Mouse (Mus musculus): Measurements from ENCODE around the gene Alk. TPM values are rescaled to one million over a fixed set of nuclear protein-coding genes. Genes with fewer than 3 reads are reported as not detected.
"Not testable (repeated sequence)": the region's sequence is repeated elsewhere in the genome, so short reads cannot be mapped to it uniquely, and the experiment has no call there.

The Alk gene
- total RNA-seq, 2 experiments from 2014 or later, result not detected

GRCm38 (mm10) chr17:72535304-72535703 is 69.1 kb downstream of the Alk start:
- DNase-seq, result no peak
- intact Hi-C loops (cut with DNase I), result no loop called here

DNA sequence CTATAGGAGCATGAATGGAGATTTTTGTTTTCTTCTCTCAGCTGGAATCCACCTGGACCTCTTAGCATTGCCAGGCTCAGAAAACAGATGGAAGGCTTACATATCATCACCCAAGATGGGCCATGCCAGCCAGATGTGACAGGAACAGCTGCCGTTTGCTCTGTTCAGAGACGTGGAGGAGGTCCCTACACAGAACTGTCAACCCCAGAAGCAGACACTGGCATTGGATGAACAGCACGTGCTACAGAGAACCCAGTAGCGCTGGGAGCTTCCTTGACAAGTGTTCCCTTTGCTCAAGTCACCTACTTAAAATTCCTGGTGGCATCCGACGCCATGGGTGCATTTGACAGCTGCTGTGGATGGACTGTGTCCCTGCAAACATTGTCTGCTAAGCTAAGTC is 72.2 kb downstream of the Alk start:
- intact Hi-C loops (cut with DNase I), result no loop called here
- no peak for DNase-seq

DNA sequence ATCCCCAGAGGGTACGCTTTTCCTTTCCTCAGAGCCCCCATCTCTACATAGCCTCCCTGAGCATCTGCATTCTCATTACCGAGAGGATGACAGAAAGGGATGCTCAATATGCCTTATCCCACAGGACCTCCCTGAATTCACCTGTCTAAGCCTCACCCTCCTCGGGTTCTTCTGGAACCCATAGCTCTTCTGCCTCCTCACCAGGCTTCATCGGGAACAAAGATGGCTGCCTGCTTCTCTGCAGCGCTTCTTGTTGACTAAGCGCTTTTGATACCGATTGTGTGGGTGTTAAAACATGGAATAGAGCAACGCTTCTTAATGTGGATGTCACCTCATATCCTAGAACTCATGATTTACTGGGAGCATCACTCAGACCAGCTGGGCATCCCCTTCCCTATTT is 75.9 kb downstream of the Alk start:
- intact Hi-C loops (cut with DNase I), result loop anchor here (10.0 kb wide), 1 partner anchor 284 kb away; no protein-coding TSS in a partner anchor
- no peak for DNase-seq

GRCm38 (mm10) chr17:72527481-72527880 is 76.9 kb downstream of the Alk start:
- intact Hi-C loops (cut with DNase I), result loop anchor here (10.0 kb wide), 1 partner anchor 283 kb away; no protein-coding TSS in a partner anchor
- DNase-seq, result no peak

- DNase-seq, result no peak
- intact Hi-C loops (cut with DNase I), result loop anchor here (10.0 kb wide), 1 partner anchor 282 kb away; no protein-coding TSS in a partner anchor
Measured at GRCm38 (mm10) chr17:72526356-72526755, 78.1 kb downstream of the Alk start.

GRCm38 (mm10) chr17:72524839-72525238 is 79.6 kb downstream of the Alk start:
- DNase-seq, result no peak
- intact Hi-C loops (cut with DNase I), result loop anchor here (10.0 kb wide), 1 partner anchor 280 kb away; no protein-coding TSS in a partner anchor

- DNase-seq, result no peak
- intact Hi-C loops (cut with DNase I), result loop anchor here (1.0 to 10.0 kb wide), 2 partner anchors 204 to 278 kb away; no protein-coding TSS in a partner anchor
Measured at GRCm38 (mm10) chr17:72523006-72523405, 81.4 kb downstream of the Alk start.

- intact Hi-C loops (cut with DNase I), result loop anchor here (10.0 kb wide), 1 partner anchor 278 kb away; no protein-coding TSS in a partner anchor
- DNase-seq, result peak; percentile 48 to 61
Measured at GRCm38 (mm10) chr17:72522381-72522780, 82.0 kb downstream of the Alk start.

DNA sequence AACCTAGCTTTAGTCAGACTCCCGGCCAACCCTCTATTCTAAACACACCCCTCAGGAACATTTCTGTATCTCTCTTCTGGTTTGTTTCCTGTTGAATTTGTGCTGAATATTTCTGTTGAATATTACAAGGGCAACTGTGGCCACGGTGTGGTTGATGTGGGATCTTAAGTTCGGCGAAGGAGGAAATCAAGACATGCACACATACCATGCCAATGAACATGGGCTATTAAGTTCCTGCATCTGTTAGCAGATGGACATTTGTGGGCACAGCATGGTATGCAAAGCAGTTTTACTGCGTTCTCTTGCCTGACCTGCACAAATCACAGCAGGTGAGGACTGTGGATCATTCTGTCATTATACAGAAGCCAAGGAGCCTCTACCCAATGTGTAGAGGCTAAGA is 83.1 kb downstream of the Alk start:
- DNase-seq, result no peak
- intact Hi-C loops (cut with DNase I), result loop anchor here (10.0 kb wide), 1 partner anchor 277 kb away; no protein-coding TSS in a partner anchor

DNA sequence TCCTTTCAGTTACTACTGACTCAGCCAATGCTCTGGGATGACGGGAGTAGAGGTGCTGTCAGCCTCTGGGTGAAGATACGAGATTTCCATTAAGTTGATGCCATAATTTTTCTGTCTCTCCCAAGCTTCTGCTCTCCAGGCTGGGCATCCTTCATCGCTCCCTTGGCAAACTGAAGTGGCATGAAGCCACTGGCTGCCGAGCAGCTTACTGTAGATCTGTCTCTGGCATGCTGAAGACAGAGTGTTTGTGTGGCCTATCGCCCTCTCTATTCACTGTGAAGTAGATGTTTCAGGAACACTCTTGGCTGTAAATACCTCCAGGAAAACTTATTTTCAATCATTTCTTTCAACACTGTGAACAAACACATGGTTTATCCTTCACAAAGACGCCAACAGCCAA is 93.7 kb downstream of the Alk start:
- intact Hi-C loops (cut with DNase I), result no loop called here
- DNase-seq, result no peak

- intact Hi-C loops (cut with DNase I), result no loop called here
- no peak for DNase-seq
Measured at GRCm38 (mm10) chr17:72508678-72509394, 95.6 kb downstream of the Alk start.

DNA sequence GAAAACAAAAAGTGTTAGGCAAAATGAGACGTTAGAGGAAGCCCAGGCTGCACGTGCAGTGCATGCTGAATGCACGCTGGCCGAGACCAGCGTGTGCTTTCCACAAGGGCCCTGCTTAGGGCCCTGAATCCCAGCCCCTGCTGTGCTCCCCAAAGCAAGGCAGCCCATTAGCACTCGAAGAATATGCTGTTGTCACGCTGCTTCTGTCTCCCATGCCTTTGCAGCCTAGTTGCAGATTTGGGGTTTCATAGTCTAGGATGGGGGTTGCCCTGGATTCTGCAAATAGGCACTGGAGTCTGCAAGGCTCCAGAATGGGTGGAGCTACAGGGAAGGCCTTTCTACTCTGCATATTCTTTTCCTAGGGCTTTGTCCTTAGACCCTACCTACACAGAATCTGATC is 99.2 kb downstream of the Alk start:
- DNase-seq, result no peak
- intact Hi-C loops (cut with DNase I), result no loop called here

DNA sequence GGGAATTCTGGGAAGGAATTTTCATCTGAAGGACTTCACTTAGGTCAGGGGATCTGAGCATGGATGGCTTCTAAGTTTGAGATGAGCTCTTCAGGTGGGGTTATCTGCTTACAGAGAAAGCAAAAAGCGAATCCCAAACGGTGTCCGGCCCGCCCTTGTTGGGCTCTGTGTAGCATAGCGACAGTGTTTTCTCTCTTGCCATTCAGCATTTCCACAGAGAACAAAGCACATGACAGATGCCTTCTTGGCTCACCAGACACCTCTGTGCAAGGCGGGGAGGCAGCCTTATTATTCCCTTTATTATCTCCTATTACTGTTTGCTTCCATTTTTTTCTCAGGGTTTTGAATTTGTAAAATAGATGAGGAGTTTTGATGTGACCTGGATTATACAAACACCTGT is 99.8 kb downstream of the Alk start:
- DNase-seq, result no peak
- intact Hi-C loops (cut with DNase I), result no loop called here

DNA sequence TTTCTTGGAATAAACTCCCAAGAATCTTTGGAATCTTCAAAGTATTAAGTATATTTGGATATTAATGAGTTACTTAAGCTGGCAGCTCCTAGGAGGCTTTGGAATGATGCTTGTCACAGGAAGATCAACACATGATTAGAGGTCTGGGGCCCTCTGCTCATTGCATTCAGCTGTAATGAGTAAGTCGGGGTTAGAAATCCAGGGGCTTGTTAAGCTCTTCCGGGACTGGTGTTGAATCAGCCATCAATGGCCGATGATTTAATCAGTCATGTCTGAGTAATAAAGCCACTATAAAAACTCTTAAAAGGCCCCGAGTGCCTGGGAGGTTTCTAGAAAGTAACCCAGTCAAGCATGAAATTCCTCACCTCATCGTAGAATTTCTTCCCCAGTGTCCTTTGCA is 109.0 kb downstream of the Alk start:
- intact Hi-C loops (cut with DNase I), result no loop called here
- no peak for DNase-seq

DNA sequence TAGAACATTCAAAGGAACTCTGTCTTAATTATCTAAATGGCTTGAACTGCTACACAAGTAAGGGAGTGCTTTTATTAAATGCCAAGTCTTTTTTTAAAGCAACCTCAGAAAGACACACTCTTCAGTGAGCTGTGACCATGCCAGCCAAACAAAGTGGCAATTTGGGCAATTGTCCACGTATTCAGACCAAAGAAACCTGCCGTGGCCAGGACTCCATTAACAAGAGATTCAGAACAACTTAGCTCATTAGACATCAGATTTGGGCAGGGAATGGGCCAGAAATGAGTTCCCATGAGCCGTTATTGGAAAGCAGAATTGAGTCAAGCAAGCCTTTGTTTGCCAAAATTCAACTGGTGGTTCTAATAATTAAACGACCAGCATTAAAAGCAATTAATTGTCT is 118.8 kb downstream of the Alk start:
- intact Hi-C loops (cut with DNase I), result no loop called here
- no peak for DNase-seq

DNA sequence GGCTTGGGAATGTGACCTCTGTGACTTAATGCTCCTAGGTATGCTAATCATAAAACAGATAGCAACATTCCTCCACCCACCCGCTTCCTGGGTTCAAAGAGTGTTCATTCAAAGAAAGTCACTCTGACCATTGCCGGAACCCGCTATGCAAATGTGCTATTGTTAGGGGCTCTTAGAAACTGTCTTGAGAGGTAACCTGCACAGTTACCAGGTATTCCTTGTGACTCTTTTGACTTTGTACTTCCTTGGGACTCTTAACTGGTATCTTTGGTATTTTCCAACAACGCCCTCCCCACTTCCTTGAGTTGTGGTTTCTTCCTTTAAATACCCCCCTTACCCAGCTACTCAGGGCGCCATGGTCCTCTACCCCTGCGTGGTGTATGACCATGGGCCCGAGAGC is 125.2 kb downstream of the Alk start:
- DNase-seq; intact Hi-C loops (cut with DNase I): not testable (repeated sequence)

- intact Hi-C loops (cut with DNase I), result no loop called here
- DNase-seq, result no peak
Measured at GRCm38 (mm10) chr17:72477889-72478405, 126.5 kb downstream of the Alk start.

DNA sequence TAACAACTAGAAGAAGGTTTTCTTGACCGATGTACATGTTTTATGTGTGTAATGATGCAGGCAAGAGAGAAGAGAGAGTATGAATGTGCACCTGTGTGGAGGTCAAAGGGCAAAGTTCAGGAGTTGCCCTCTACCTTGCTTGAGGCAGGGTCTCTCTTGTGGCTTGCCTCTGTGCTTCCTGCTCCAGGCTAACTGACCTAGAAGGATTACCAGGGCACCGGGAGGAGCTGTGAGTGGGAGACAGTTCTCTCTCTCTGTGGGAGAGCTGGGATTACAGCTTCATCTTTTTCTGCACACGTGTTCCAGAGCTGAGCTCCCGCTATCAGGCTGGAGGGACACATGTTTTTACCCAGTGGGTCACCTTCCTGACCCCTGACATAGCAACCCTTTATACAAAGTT is 127.5 kb downstream of the Alk start:
- no peak for DNase-seq

GRCm38 (mm10) chr17:72474166-72474565 is 130.3 kb downstream of the Alk start:
- no peak for DNase-seq
- intact Hi-C loops (cut with DNase I), result no loop called here

More for the DNA sequence above, 127.5 kb downstream of the Alk start:
- intact Hi-C loops (cut with DNase I), result no loop called here

DNA sequence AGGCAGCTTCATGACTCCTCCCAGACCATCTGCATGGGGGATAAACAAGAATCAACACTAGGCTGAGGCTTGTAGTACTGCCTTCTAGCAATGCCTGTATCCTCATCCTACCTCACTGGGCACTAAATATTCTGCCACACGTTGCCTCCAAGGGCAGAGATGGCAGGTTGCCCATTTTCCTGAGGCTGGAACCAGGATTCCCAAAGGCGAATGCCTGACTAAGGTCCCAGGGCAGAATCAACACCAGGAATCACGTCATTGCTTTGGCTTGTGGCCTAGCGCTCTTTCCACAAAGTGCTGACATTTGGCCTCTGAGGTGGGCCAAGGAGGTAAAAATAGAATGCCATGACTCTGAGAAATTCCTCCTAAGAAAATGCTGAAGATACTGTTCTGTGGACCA is 155.9 kb downstream of the Alk start:
- intact Hi-C loops (cut with DNase I), result no loop called here

GRCm38 (mm10) chr17:72445204-72446177 is 158.9 kb downstream of the Alk start:
- no peak for DNase-seq
- intact Hi-C loops (cut with DNase I), result no loop called here

More for the DNA sequence above, 155.9 kb downstream of the Alk start:
- DNase-seq, result peak; percentile 36 to 53

Data from heart, postnatal 36 days (tissue).